Mouse (Mus musculus): ENCODE measurements at regions not wholly inside any gene's neighbourhood (a gene's known extent, or its start where the extent isn't known, plus 50 kb on each side); places are given as distances from the start of the nearest gene placed in this dataset.

GRCm38 (mm10) chr17:74931540-74931939 lies 73.8 kb upstream of the Ltbp1 start:
- Histone ChIP-seq H3K4me3 (ENCODE audit: low read depth, low read length) (no peak overlapping the region), H3K4me1 (ENCODE audit: insufficient read depth, low read depth, low read length) (no peaks in the 10 kb centered on the region), H3K9me3 (ENCODE audit: low read length) (no peaks in the 10 kb centered on the region), H3K9ac (replicated peaks; ENCODE audit: low read depth) (no peak overlapping the region), H3K27ac (ENCODE audit: low read length) (peak overlapping the region; percentile 26; the same call in 1 of the 2 replicates), H3K27me3 (replicated peaks; ENCODE audit: insufficient read depth, low read length) (no peaks in the 10 kb centered on the region), H3K4me2 (replicated peaks; ENCODE audit: low read depth, low read length) (no peak overlapping the region), H3K36me3 (ENCODE audit: insufficient read depth, low read length) (no peaks in the 10 kb centered on the region)
- ATAC-seq (peak; percentile 81), DNase-seq (ENCODE audit: low spot score) (peak; percentile 76)
- 0 out of 2 replicates have a peak, but pooled peaks have one; percentile 25 for TF ChIP-seq EP300 (IDR thresholded peaks at IDR 0.05)
- no peak for TF ChIP-seq CTCF (IDR thresholded peaks at IDR 0.05)
- WGBS = 55% methylated on average over 4 of the region's 4 CpGs

- 94% methylated on average over 6 of the region's 6 CpGs for WGBS
- Histone ChIP-seq H3K36me3 (ENCODE audit: insufficient read depth, low read length) (no peaks in the 10 kb centered on the region), H3K27me3 (replicated peaks; ENCODE audit: insufficient read depth, low read length) (no peaks in the 10 kb centered on the region), H3K27ac (ENCODE audit: low read length) (no peak overlapping the region), H3K4me1 (ENCODE audit: insufficient read depth, low read depth, low read length) (no peaks in the 10 kb centered on the region), H3K9ac (replicated peaks; ENCODE audit: low read depth) (no peak overlapping the region), H3K4me2 (replicated peaks; ENCODE audit: low read depth, low read length) (no peak overlapping the region), H3K9me3 (ENCODE audit: low read length) (no peaks in the 10 kb centered on the region), H3K4me3 (ENCODE audit: low read depth, low read length) (no peak overlapping the region)
- TF ChIP-seq CTCF (IDR thresholded peaks at IDR 0.05) (no peak), EP300 (IDR thresholded peaks at IDR 0.05) (no peak)
- no peak for DNase-seq (ENCODE audit: low spot score)
- no peak for ATAC-seq
Measured at GRCm38 (mm10) chr17:74941393-74941792, 64.0 kb upstream of the Ltbp1 start.

GRCm38 (mm10) chr17:74942984-74943801 lies 62.2 kb upstream of the Ltbp1 start:
- Histone ChIP-seq H3K4me3 (ENCODE audit: low read depth, low read length) (no peak overlapping the region), H3K27me3 (replicated peaks; ENCODE audit: insufficient read depth, low read length) (no peaks in the 10 kb centered on the region), H3K9ac (replicated peaks; ENCODE audit: low read depth) (no peak overlapping the region), H3K4me1 (ENCODE audit: insufficient read depth, low read depth, low read length) (no peaks in the 10 kb centered on the region), H3K36me3 (ENCODE audit: insufficient read depth, low read length) (no peaks in the 10 kb centered on the region), H3K9me3 (ENCODE audit: low read length) (no peaks in the 10 kb centered on the region), H3K27ac (ENCODE audit: low read length) (no peak overlapping the region), H3K4me2 (replicated peaks; ENCODE audit: low read depth, low read length) (no peak overlapping the region)
- WGBS = 50% methylated on average over 10 of the region's 10 CpGs
- ATAC-seq (no peak), DNase-seq (ENCODE audit: low spot score) (no peak)
- no peak for TF ChIP-seq EP300 (IDR thresholded peaks at IDR 0.05)
- no peak for TF ChIP-seq CTCF (IDR thresholded peaks at IDR 0.05)

GRCm38 (mm10) chr17:74943802-74944193 lies 61.6 kb upstream of the Ltbp1 start:
- H3K4me3 ChIP-seq (ENCODE audit: low read depth, low read length) = no peak overlapping the region
- no peaks in the 10 kb centered on the region for H3K9me3 ChIP-seq (ENCODE audit: low read length)
- 45% methylated on average over 4 of the region's 4 CpGs for WGBS
- DNase-seq (ENCODE audit: low spot score) = no peak
- no peak overlapping the region for H3K27ac ChIP-seq (ENCODE audit: low read length)
- no peaks in the 10 kb centered on the region for H3K4me1 ChIP-seq (ENCODE audit: insufficient read depth, low read depth, low read length)
- no peak overlapping the region for H3K4me2 ChIP-seq (replicated peaks; ENCODE audit: low read depth, low read length)
- no peak for ATAC-seq
- H3K9ac ChIP-seq (replicated peaks; ENCODE audit: low read depth) = no peak overlapping the region
- H3K36me3 ChIP-seq (ENCODE audit: insufficient read depth, low read length) = no peaks in the 10 kb centered on the region
- H3K27me3 ChIP-seq (replicated peaks; ENCODE audit: insufficient read depth, low read length) = no peaks in the 10 kb centered on the region
- no peak for TF ChIP-seq CTCF (IDR thresholded peaks at IDR 0.05)
- no peak for TF ChIP-seq EP300 (IDR thresholded peaks at IDR 0.05)

- ATAC-seq (no peak), DNase-seq (ENCODE audit: low spot score) (no peak)
- H3K27ac ChIP-seq (ENCODE audit: low read length) = no peak overlapping the region
- H3K4me1 ChIP-seq (ENCODE audit: insufficient read depth, low read depth, low read length) = no peaks in the 10 kb centered on the region
- no peaks in the 10 kb centered on the region for H3K9me3 ChIP-seq (ENCODE audit: low read length)
- no peaks in the 10 kb centered on the region for H3K27me3 ChIP-seq (replicated peaks; ENCODE audit: insufficient read depth, low read length)
- H3K4me2 ChIP-seq (replicated peaks; ENCODE audit: low read depth, low read length) = no peak overlapping the region
- WGBS = 87% methylated on average over 6 of the region's 6 CpGs
- no peak overlapping the region for H3K4me3 ChIP-seq (ENCODE audit: low read depth, low read length)
- H3K9ac ChIP-seq (replicated peaks; ENCODE audit: low read depth) = no peak overlapping the region
- TF ChIP-seq CTCF (IDR thresholded peaks at IDR 0.05) = no peak
- TF ChIP-seq EP300 (IDR thresholded peaks at IDR 0.05) = no peak
- no peaks in the 10 kb centered on the region for H3K36me3 ChIP-seq (ENCODE audit: insufficient read depth, low read length)
Measured at GRCm38 (mm10) chr17:74945149-74945548, 60.2 kb upstream of the Ltbp1 start.

- Histone ChIP-seq H3K36me3 (ENCODE audit: insufficient read depth, low read length) (no peaks in the 10 kb centered on the region), H3K4me1 (ENCODE audit: insufficient read depth, low read depth, low read length) (no peaks in the 10 kb centered on the region), H3K27ac (ENCODE audit: low read length) (no peak overlapping the region), H3K9ac (replicated peaks; ENCODE audit: low read depth) (no peak overlapping the region), H3K4me2 (replicated peaks; ENCODE audit: low read depth, low read length) (no peak overlapping the region), H3K27me3 (replicated peaks; ENCODE audit: insufficient read depth, low read length) (no peaks in the 10 kb centered on the region), H3K4me3 (ENCODE audit: low read depth, low read length) (no peak overlapping the region), H3K9me3 (ENCODE audit: low read length) (no peaks in the 10 kb centered on the region)
- no peak for DNase-seq (ENCODE audit: low spot score)
- WGBS = 64% methylated on average over 3 of the region's 3 CpGs
- no peak for TF ChIP-seq CTCF (IDR thresholded peaks at IDR 0.05)
- no peak for TF ChIP-seq EP300 (IDR thresholded peaks at IDR 0.05)
- no peak for ATAC-seq
Measured at GRCm38 (mm10) chr17:74948476-74948875, 56.9 kb upstream of the Ltbp1 start.

All from lung, postnatal 0 days (tissue).